23 mouse cellular contexts compared by ENCODE assay signal in the genomic region with DNA sequence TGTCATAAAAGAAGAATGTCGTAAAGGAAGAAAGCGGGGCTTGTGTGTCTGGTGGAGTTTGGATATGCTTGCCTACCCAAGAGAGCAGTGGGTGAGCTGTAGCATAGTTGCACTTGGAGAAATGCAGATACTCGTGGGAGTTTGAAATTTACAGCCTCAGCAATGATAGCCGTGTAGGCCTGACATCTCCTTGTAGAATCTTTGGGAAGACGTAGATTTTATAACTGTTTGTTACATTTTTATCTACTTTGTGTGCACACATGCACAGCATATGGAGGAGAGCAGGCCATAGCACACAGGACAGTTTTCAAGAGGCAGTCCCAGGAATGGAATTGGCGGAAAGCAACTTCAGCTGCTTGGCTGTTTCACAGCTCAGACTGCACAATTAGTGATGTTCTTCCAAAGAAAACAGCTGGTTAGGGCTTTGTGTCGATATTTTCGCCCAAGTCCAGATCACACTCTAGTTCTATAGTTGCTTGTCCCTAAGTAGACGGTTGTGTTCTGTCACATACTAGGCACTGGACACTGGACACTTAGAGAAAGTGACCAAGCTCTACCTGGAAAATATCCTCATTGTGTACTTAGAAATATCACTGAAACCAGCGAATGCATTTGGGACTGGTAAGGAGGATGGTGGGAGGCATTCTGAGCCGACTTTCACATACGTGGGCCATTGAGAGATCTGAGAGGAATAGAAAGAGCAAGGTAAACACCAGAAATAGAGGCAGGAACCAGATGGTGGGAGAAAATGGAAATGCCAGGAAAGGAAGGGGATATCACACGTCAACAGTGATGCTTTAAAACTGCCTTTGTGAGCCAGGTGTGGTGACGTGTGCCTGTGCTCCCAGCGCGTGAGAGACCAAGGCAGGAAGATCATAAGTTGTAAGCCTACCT.
DNase-seq lines count a peak whose midpoint lies in the region; ATAC-seq lines count a peak whose summit lies in the region.
"Had no signal": no experiment of that assay in that cellular context is flagged by ENCODE, and none has a peak within 500 bp of the region (broad histone marks: within the 10 kb centered on the region; RNA-seq: fewer than 3 reads in every experiment).

No protein-coding gene starts in this region.

- 82% methylated on average over 16 of the region's 16 CpGs for WGBS in embryonic facial prominence, embryonic 14.5 days
- WGBS in embryonic facial prominence, embryonic 10.5 days = 93% methylated on average over 16 of the region's 16 CpGs
- 79% methylated on average over 16 of the region's 16 CpGs for WGBS in heart, embryonic 12.5 days

- no peaks in the 10 kb centered on the region for H3K9me3 ChIP-seq in embryonic facial prominence, embryonic 14.5 days (ENCODE audit: control insufficient read depth, low read length)
- no peaks in the 10 kb centered on the region for H3K9me3 ChIP-seq in embryonic facial prominence, embryonic 10.5 days
- no peaks in the 10 kb centered on the region for H3K9me3 ChIP-seq in heart, embryonic 12.5 days (replicated peaks)
- H3K9me3 ChIP-seq: embryonic facial prominence, embryonic 13.5 days; forebrain, embryonic 15.5 days; heart, embryonic 15.5 days; limb, embryonic 12.5 days; liver, embryonic 13.5 days; neural tube, embryonic 15.5 days had no signal

- DNase-seq in embryonic facial prominence, embryonic 14.5 days (ENCODE audit: low spot score) = peak; percentile 37
- no peak for DNase-seq in embryonic facial prominence, embryonic 10.5 days (ENCODE audit: low spot score)
- DNase-seq in heart, adult 8-10 months (ENCODE audit: low spot score) = peak; percentile 38
- peak; percentile 73 for DNase-seq in right cerebral cortex, adult 18-20 months
- no peak for DNase-seq in right cerebral cortex, postnatal 10 days (ENCODE audit: low spot score in 2 of 2)
- peak; percentile 86 for DNase-seq in telencephalon, adult 2 months (ENCODE audit: low read depth, low spot score)
- DNase-seq in kidney, postnatal 36 days = no peak
- DNase-seq: adrenal gland, postnatal 10 days; cerebellum, adult 9-11 months; gastrocnemius, postnatal 36 days; kidney, adult 2 months; kidney, postnatal 10 days; liver, embryonic 13.5 days; lung, embryonic 14.5 days; lung, postnatal 4 days; thymus, postnatal 25 days had no signal

- H3K36me3 ChIP-seq in embryonic facial prominence, embryonic 14.5 days (ENCODE audit: control insufficient read depth, insufficient read depth, low read length) = no peaks in the 10 kb centered on the region
- no peaks in the 10 kb centered on the region for H3K36me3 ChIP-seq in embryonic facial prominence, embryonic 10.5 days (replicated peaks)
- no peaks in the 10 kb centered on the region for H3K36me3 ChIP-seq in heart, embryonic 12.5 days
- H3K36me3 ChIP-seq: embryonic facial prominence, embryonic 13.5 days; forebrain, embryonic 15.5 days; heart, embryonic 15.5 days; limb, embryonic 12.5 days; liver, embryonic 13.5 days; neural tube, embryonic 15.5 days had no signal

- no peak overlapping the region for H3K4me2 ChIP-seq in embryonic facial prominence, embryonic 14.5 days (ENCODE audit: low read depth, low read length)
- H3K4me2 ChIP-seq in heart, embryonic 12.5 days = no peak overlapping the region
- H3K4me2 ChIP-seq: embryonic facial prominence, embryonic 13.5 days; forebrain, embryonic 15.5 days; heart, embryonic 15.5 days; limb, embryonic 12.5 days; liver, embryonic 13.5 days; lung, embryonic 14.5 days; neural tube, embryonic 15.5 days had no signal

- H3K4me1 ChIP-seq in embryonic facial prominence, embryonic 14.5 days (ENCODE audit: control insufficient read depth, insufficient read depth, low read length) = peaks cover 18% of the 10 kb centered on the region
- H3K4me1 ChIP-seq in embryonic facial prominence, embryonic 10.5 days = peaks cover 27% of the 10 kb centered on the region
- H3K4me1 ChIP-seq in heart, embryonic 12.5 days (replicated peaks) = peaks cover 50% of the 10 kb centered on the region
- H3K4me1 ChIP-seq: forebrain, embryonic 15.5 days; liver, embryonic 13.5 days had no signal

- H3K27ac ChIP-seq in embryonic facial prominence, embryonic 14.5 days (replicated peaks; ENCODE audit: low read depth, low read length) = peak overlapping the region; percentile 44; the same call in 1 of the 2 replicates
- no peak overlapping the region for H3K27ac ChIP-seq in embryonic facial prominence, embryonic 10.5 days (replicated peaks)
- no peak overlapping the region for H3K27ac ChIP-seq in heart, embryonic 12.5 days (ENCODE audit: poor library complexity, severe bottlenecking)
- H3K27ac ChIP-seq: embryonic facial prominence, embryonic 13.5 days; forebrain, embryonic 15.5 days; heart, embryonic 15.5 days; limb, embryonic 12.5 days; liver, embryonic 13.5 days; neural tube, embryonic 15.5 days had no signal

- H3K27me3 ChIP-seq in embryonic facial prominence, embryonic 14.5 days (replicated peaks; ENCODE audit: control insufficient read depth, insufficient read depth, low read length) = no peaks in the 10 kb centered on the region
- no peaks in the 10 kb centered on the region for H3K27me3 ChIP-seq in embryonic facial prominence, embryonic 10.5 days (replicated peaks; ENCODE audit: low read depth, poor library complexity, severe bottlenecking)
- no peaks in the 10 kb centered on the region for H3K27me3 ChIP-seq in heart, embryonic 12.5 days (replicated peaks)
- H3K27me3 ChIP-seq: embryonic facial prominence, embryonic 13.5 days; forebrain, embryonic 15.5 days; heart, embryonic 15.5 days; limb, embryonic 12.5 days; liver, embryonic 13.5 days; neural tube, embryonic 15.5 days had no signal

- ATAC-seq in embryonic facial prominence, embryonic 14.5 days (ENCODE audit: low read depth) = no peak
- no peak for ATAC-seq in heart, embryonic 12.5 days (ENCODE audit: insufficient number of reproducible peaks, low FRiP score)
- ATAC-seq: forebrain, embryonic 15.5 days; midbrain, embryonic 16.5 days had no signal

- no peak overlapping the region for H3K4me3 ChIP-seq in embryonic facial prominence, embryonic 14.5 days (ENCODE audit: low read depth, low read length)
- H3K4me3 ChIP-seq in embryonic facial prominence, embryonic 10.5 days = no peak overlapping the region
- H3K4me3 ChIP-seq in heart, embryonic 12.5 days = no peak overlapping the region
- H3K4me3 ChIP-seq: embryonic facial prominence, embryonic 13.5 days; forebrain, embryonic 15.5 days; heart, embryonic 15.5 days; limb, embryonic 12.5 days; liver, embryonic 13.5 days; neural tube, embryonic 15.5 days had no signal

- H3K9ac ChIP-seq in embryonic facial prominence, embryonic 14.5 days (ENCODE audit: low read depth, low read length) = no peak overlapping the region
- no peak overlapping the region for H3K9ac ChIP-seq in heart, embryonic 12.5 days
- H3K9ac ChIP-seq: embryonic facial prominence, embryonic 13.5 days; forebrain, embryonic 15.5 days; heart, embryonic 15.5 days; limb, embryonic 12.5 days; liver, embryonic 13.5 days; lung, embryonic 14.5 days; neural tube, embryonic 15.5 days had no signal

Comparison
In these comparisons a context has a peak if more than half of its experiments do, and no peak if none do; other contexts are left out.
1. DNase-seq: peak in embryonic facial prominence, embryonic 14.5 days (single experiment), heart, adult 8-10 months (single experiment), right cerebral cortex, adult 18-20 months (single experiment) and telencephalon, adult 2 months (single experiment); none in embryonic facial prominence, embryonic 10.5 days (single experiment), right cerebral cortex, postnatal 10 days (0 of 2) and kidney, postnatal 36 days (0 of 2).